Comparison of ENCODE assay signal across 7 mouse cellular contexts in genomic region chr8:78438121-78438520, GRCm38 (mm10). TPM values are rescaled to one million over a fixed set of nuclear protein-coding genes. Genes with fewer than 3 reads are reported as not detected.
DNase-seq lines count a peak whose midpoint lies in the region; ATAC-seq and TF ChIP-seq lines count a peak whose summit lies in the region.

No protein-coding gene starts in this region.

- no peak overlapping the region for H3K9ac ChIP-seq in forebrain, embryonic 13.5 days
- no peak overlapping the region for H3K9ac ChIP-seq in kidney, embryonic 15.5 days
- 0 out of 2 replicates have a peak overlapping the region, but pooled peaks have one; percentile 29 for H3K9ac ChIP-seq in midbrain, postnatal 0 days (replicated peaks; ENCODE audit: low read length, poor library complexity, severe bottlenecking)

- H3K4me2 ChIP-seq in forebrain, embryonic 13.5 days: peak overlapping the region; percentile 27
- H3K4me2 ChIP-seq in kidney, embryonic 15.5 days: peak overlapping the region; percentile 47
- H3K4me2 ChIP-seq in midbrain, postnatal 0 days (ENCODE audit: low read depth, low read length, poor library complexity, severe bottlenecking): peak overlapping the region; percentile 89

- H3K9me3 ChIP-seq in forebrain, embryonic 13.5 days (replicated peaks): no peaks in the 10 kb centered on the region; the same call in 1 of the 2 replicates
- H3K9me3 ChIP-seq in kidney, embryonic 15.5 days (replicated peaks): no peaks in the 10 kb centered on the region
- H3K9me3 ChIP-seq in midbrain, postnatal 0 days (ENCODE audit: low read length): no peaks in the 10 kb centered on the region

- WGBS in forebrain, embryonic 13.5 days: 0% methylated on average over 18 of the region's 18 CpGs
- WGBS in kidney, embryonic 15.5 days: under 1% methylated on average over 18 of the region's 18 CpGs
- WGBS in midbrain, postnatal 0 days: under 1% methylated on average over 18 of the region's 18 CpGs

- no peak for TF ChIP-seq CTCF in Patski (IDR thresholded peaks at IDR 0.05)
- TF ChIP-seq CTCF in midbrain, postnatal 0 days (IDR thresholded peaks at IDR 0.05): no peak

- no peaks in the 10 kb centered on the region for H3K36me3 ChIP-seq in forebrain, embryonic 13.5 days (ENCODE audit: poor library complexity, severe bottlenecking)
- no peaks in the 10 kb centered on the region for H3K36me3 ChIP-seq in kidney, embryonic 15.5 days
- no peaks in the 10 kb centered on the region for H3K36me3 ChIP-seq in midbrain, postnatal 0 days (ENCODE audit: insufficient read depth, low read length)

- DNase-seq in ES-CJ7 (ENCODE audit: low read depth, low spot score) (peak; percentile 87), Patski (ENCODE audit: low read depth, low spot score) (peak; percentile 19)
- peak; percentile 27 for DNase-seq in midbrain, postnatal 0 days (ENCODE audit: low spot score)
- DNase-seq in left cerebral cortex, postnatal 14 days (ENCODE audit: low spot score in 2 of 2): no peak

- in situ Hi-C loops in Patski (cut with MboI; ENCODE audit: low pct_unique_long_range_greater_than_20kb): no loop called here

- peaks cover 32% of the 10 kb centered on the region for H3K4me1 ChIP-seq in forebrain, embryonic 13.5 days
- peaks cover 31% of the 10 kb centered on the region for H3K4me1 ChIP-seq in kidney, embryonic 15.5 days
- peaks cover 4% of the 10 kb centered on the region; the same call in 1 of the 2 replicates for H3K4me1 ChIP-seq in midbrain, postnatal 0 days (ENCODE audit: insufficient read depth, low read length)

- peak; percentile 60 for ATAC-seq in Patski
- ATAC-seq in forebrain, embryonic 13.5 days: no peak
- peak; percentile 17; the same call in 1 of the 2 replicates for ATAC-seq in kidney, embryonic 15.5 days (replicated peaks; ENCODE audit: low FRiP score)
- ATAC-seq in midbrain, postnatal 0 days (ENCODE audit: low FRiP score): no peak
- no peak for ATAC-seq in activated CD4-positive, CD25-positive, alpha-beta regulatory T cell, adult 4 months

- H3K27ac ChIP-seq in forebrain, embryonic 13.5 days: no peak overlapping the region
- no peak overlapping the region for H3K27ac ChIP-seq in kidney, embryonic 15.5 days
- no peak overlapping the region for H3K27ac ChIP-seq in midbrain, postnatal 0 days (ENCODE audit: low read depth, low read length)

- H3K4me3 ChIP-seq in forebrain, embryonic 13.5 days: peak overlapping the region; percentile 9
- peak overlapping the region; percentile 21 for H3K4me3 ChIP-seq in kidney, embryonic 15.5 days (replicated peaks)
- H3K4me3 ChIP-seq in midbrain, postnatal 0 days (ENCODE audit: low read depth, low read length): peak overlapping the region; percentile 53

- peaks cover 75% of the 10 kb centered on the region for H3K27me3 ChIP-seq in Patski
- H3K27me3 ChIP-seq in forebrain, embryonic 13.5 days: peaks cover 95% of the 10 kb centered on the region
- H3K27me3 ChIP-seq in kidney, embryonic 15.5 days: peaks cover 97% of the 10 kb centered on the region
- peaks cover 41% of the 10 kb centered on the region for H3K27me3 ChIP-seq in midbrain, postnatal 0 days (ENCODE audit: insufficient read depth, low read length)

- intact Hi-C loops in left cerebral cortex, postnatal 14 days (cut with DNase I): loop anchor here (5.0 to 10.0 kb wide), 2 partner anchors 209 to 373 kb away; no protein-coding TSS in a partner anchor

- CTCF ChIA-PET in Patski (lab: Charles Lee): no interaction called here

- POLR2A ChIA-PET in Patski (lab: Charles Lee): no interaction called here

RNA-seq across cellular contexts. Expression of gene Pou4f2, which starts 1.7 kb away (rescaled TPM):
- polyA plus RNA-seq in Patski (2021): not detected
- 0.05 TPM in 1 of 2 replicates, not detected in the other for polyA plus RNA-seq in forebrain, embryonic 13.5 days (2015; fragmentation: Nextera tagmentation; extraction: Ambion mirVana)
- not detected in 2 replicates for polyA plus RNA-seq in kidney, embryonic 15.5 days (2015; fragmentation: Nextera tagmentation; extraction: Ambion mirVana)
- 34.6 and 34.8 TPM in 2 replicates for total RNA-seq in midbrain, postnatal 0 days (2014; rRNA removed)
- polyA plus RNA-seq in midbrain, postnatal 0 days (2015; fragmentation: Nextera tagmentation; extraction: Ambion mirVana): 13.0 and 14.4 TPM in 2 replicates
- not detected for polyA plus RNA-seq in activated CD4-positive, CD25-positive, alpha-beta regulatory T cell, adult 4 months (2017; shearing (Covaris generic))
- total RNA-seq in left cerebral cortex, postnatal 14 days (2021): not detected

Comparison
In these comparisons a context has a peak if more than half of its experiments do, and no peak if none do; other contexts are left out.
1. DNase-seq: peak in ES-CJ7 (single experiment), Patski (single experiment) and midbrain, postnatal 0 days (single experiment); none in left cerebral cortex, postnatal 14 days (0 of 2).
2. ATAC-seq: peak in Patski (single experiment) and kidney, embryonic 15.5 days (single experiment); none in forebrain, embryonic 13.5 days (single experiment), midbrain, postnatal 0 days (single experiment) and activated CD4-positive, CD25-positive, alpha-beta regulatory T cell, adult 4 months (single experiment).
3. H3K4me2 ChIP-seq: peak in every context shown above with its lines; median percentile 89 in midbrain, postnatal 0 days; 47 in kidney, embryonic 15.5 days; 27 in forebrain, embryonic 13.5 days.
4. RNA of gene Pou4f2, which starts 1.7 kb away (polyA plus RNA-seq): 13.0 to 14.4 TPM in midbrain, postnatal 0 days; 0.05 TPM in forebrain, embryonic 13.5 days, not detected in Patski (single experiment), not detected in kidney, embryonic 15.5 days and not detected in activated CD4-positive, CD25-positive, alpha-beta regulatory T cell, adult 4 months; every median in the first group is over 10 times any median in the second.
5. Peak in every context shown above with its lines, with median percentiles within 50 percentile points of each other: H3K4me3 ChIP-seq.